Mouse (Mus musculus): Measurements from ENCODE around the gene Dnmbp.

DNA sequence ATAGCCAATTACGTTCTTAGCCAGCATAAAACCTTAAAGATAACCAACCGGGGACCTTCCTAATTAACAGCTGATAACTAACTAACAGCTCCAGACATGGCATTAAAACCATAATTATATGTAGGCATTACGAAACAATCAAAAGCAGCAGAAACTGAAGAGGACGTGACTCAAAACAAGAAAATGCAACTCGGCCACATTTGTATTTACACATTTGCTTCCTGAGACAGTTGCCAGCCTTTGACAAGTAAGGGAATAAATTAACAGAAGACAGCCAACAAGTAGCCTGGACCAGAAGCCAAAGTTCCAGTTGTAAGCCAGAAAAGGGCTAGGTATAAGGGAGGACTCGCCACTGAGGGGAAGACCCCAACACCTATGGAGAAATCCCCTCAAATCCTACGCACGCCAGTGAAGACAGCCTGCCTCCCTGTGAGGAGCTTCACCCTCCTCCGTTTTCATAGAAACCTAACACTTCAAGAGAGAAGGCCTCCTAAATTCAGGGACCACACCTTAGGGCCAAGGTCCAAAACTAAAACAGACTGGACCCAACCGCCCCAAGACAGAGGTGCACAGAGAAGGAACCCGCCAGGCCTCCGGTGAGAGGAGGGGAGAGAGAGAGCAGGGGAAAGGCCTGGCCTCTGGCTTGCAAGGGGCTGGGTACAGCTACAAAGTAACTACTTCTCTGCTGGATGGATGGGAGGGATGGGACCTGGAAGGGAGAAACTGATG, 53.5 kb downstream of the Dnmbp start:
- TF ChIP-seq CTCF (IDR thresholded peaks at IDR 0.05; ENCODE audit: extremely low read depth, insufficient read depth, low read length) (no peak), POLR2A (IDR thresholded peaks at IDR 0.05; ENCODE audit: extremely low read depth, insufficient read depth, low read length) (no peak)
